Mouse (Mus musculus) layer of hippocampus, adult 9-10 months (tissue): Measurements from ENCODE around the gene Isca1.
"Not testable (repeated sequence)": the region's sequence is repeated elsewhere in the genome, so short reads cannot be mapped to it uniquely, and the experiment has no call there.

ENCODE experiments used
- DNase-seq: peaks from one replicate; pipeline ENCODE4 v3.0.0; 2022; ENCODE audit warnings: low spot score

The Isca1 gene

GRCm38 (mm10) chr13:59746711-59747110 is 22.9 kb downstream of the Isca1 start, which contains the start of gene 1700014D04Rik:
Gene 1700014D04Rik (minus strand): TSS chr13:59746752.
- DNase-seq, result no peak

GRCm38 (mm10) chr13:59746164-59746563 is 23.4 kb downstream of the Isca1 start:
- no peak for DNase-seq

- no peak for DNase-seq
Observed at GRCm38 (mm10) chr13:59745462-59745861, 24.1 kb downstream of the Isca1 start.

- DNase-seq, result no peak
Observed at GRCm38 (mm10) chr13:59741697-59742096, 27.9 kb downstream of the Isca1 start.

GRCm38 (mm10) chr13:59741096-59741495 is 28.5 kb downstream of the Isca1 start:
- no peak for DNase-seq

- DNase-seq, result no peak
Observed at GRCm38 (mm10) chr13:59739397-59739796, 30.2 kb downstream of the Isca1 start.

GRCm38 (mm10) chr13:59738455-59738854 is 31.2 kb downstream of the Isca1 start:
- DNase-seq, result no peak

GRCm38 (mm10) chr13:59735190-59735589 is 34.4 kb downstream of the Isca1 start:
- no peak for DNase-seq

GRCm38 (mm10) chr13:59734347-59734746 is 35.3 kb downstream of the Isca1 start:
- not testable (repeated sequence) for DNase-seq

GRCm38 (mm10) chr13:59733936-59734335 is 35.7 kb downstream of the Isca1 start:
- no peak for DNase-seq

- DNase-seq, result no peak
Observed at GRCm38 (mm10) chr13:59731652-59732051, 38.0 kb downstream of the Isca1 start, which contains the start of gene Spata31d1d. Gene Spata31d1d (minus strand): TSS chr13:59731752.

GRCm38 (mm10) chr13:59728378-59729093 is 41.1 kb downstream of the Isca1 start:
- DNase-seq, result peak; percentile 87

- no peak for DNase-seq
Observed at GRCm38 (mm10) chr13:59726139-59726867, 43.3 kb downstream of the Isca1 start.

GRCm38 (mm10) chr13:59722089-59722488 is 47.5 kb downstream of the Isca1 start:
- DNase-seq, result not testable (repeated sequence)

- no peak for DNase-seq
Observed at GRCm38 (mm10) chr13:59719475-59719874, 50.1 kb downstream of the Isca1 start.

GRCm38 (mm10) chr13:59718857-59719440 is 50.7 kb downstream of the Isca1 start:
- DNase-seq, result not testable (repeated sequence)

GRCm38 (mm10) chr13:59713710-59714109 is 55.9 kb downstream of the Isca1 start:
- no peak for DNase-seq

GRCm38 (mm10) chr13:59711984-59712383 is 57.6 kb downstream of the Isca1 start, which contains the start of gene Spata31d1b:
Gene Spata31d1b (plus strand): TSS chr13:59712284.
- DNase-seq, result not testable (repeated sequence)

GRCm38 (mm10) chr13:59710230-59710629 is 59.4 kb downstream of the Isca1 start, which contains the start of gene Spata31d1a:
Gene Spata31d1a (minus strand): TSS chr13:59710330.
- DNase-seq, result no peak
